Mouse (Mus musculus): ENCODE results near the gene Eno1. TPM values are rescaled to one million over a fixed set of nuclear protein-coding genes. Genes with fewer than 3 reads are reported as not detected.

Gene Eno1
- polyA plus RNA-seq, 1 experiment from 2014 or later: 1,859 TPM

DNA sequence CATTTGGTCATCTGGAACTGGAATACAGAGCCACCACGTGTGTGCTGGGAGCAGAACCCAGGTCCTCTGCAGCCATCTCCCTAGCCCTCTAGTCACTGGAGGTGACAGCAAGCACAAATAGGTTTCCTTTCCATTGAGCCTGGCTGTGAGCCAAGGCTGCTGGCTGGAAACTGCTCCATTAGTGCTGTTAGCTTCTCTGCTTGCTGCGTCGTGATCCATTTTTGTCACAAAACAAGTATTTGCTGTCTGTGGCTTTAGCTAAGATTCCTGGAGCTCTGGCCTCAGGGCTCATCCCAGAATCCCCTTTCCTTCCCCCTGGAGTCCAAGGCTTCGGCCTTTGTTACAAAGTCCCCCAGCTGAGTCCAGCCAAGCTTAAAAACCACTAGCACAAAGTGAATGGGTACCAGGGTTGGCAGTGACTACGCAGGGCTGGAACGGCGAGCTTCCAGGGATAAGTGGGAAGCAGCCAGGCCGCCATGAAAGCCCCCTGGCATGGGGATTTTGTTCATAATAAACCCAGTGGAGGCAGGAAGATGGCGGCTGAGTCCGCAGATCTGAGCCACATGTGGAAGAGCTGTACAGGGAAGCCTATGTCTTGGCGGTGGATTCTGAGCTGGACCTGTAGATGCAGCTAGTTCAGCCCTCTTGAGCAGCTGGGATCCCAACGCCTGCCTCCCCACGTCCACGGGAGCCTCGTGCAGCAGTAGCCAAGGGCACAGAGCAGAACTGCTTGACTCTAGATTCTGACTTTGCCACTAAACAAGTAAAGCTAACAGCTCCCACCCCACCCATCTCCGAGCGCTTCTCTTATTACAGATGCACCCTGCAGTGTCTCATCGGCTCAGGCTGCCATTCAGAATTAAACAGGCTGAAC, 14.3 kb downstream of the Eno1 start:
- Histone ChIP-seq H3K4me1 (ENCODE audit: control insufficient read depth in 2 of 2, insufficient read depth in 2 of 2, low read length in 2 of 2) (peaks cover 6 to 16% of the 10 kb centered on the region in 2 experiments; a peak in 3 of 4 replicates), H3K27ac (replicated peaks in 1 of 2; ENCODE audit: control insufficient read depth in 1 of 2, insufficient read depth in 1 of 2, low read depth in 2 of 2, low read length in 2 of 2) (peak overlapping the region; percentile 24 to 46; a peak in 3 of 4 replicates), H3K9me3 (ENCODE audit: control insufficient read depth, low read length) (no peaks in the 10 kb centered on the region), H3K4me3 (ENCODE audit: control insufficient read depth in 1 of 2, insufficient read depth in 1 of 2, low read depth in 1 of 2, low read length in 2 of 2) (no peak overlapping the region), H3K27me3 (ENCODE audit: control insufficient read depth, insufficient read depth, low read length) (no peaks in the 10 kb centered on the region), H3K9ac (ENCODE audit: low read length) (no peak overlapping the region), H3K36me3 (ENCODE audit: control insufficient read depth, insufficient read depth, low read length) (peaks cover 78% of the 10 kb centered on the region), H3K4me2 (ENCODE audit: low read length) (no peak overlapping the region)
- WGBS: 56% methylated on average over 18 of the region's 18 CpGs
- no peak for ATAC-seq (ENCODE audit: insufficient number of reproducible peaks, insufficient read depth, low FRiP score, low read depth)

DNA sequence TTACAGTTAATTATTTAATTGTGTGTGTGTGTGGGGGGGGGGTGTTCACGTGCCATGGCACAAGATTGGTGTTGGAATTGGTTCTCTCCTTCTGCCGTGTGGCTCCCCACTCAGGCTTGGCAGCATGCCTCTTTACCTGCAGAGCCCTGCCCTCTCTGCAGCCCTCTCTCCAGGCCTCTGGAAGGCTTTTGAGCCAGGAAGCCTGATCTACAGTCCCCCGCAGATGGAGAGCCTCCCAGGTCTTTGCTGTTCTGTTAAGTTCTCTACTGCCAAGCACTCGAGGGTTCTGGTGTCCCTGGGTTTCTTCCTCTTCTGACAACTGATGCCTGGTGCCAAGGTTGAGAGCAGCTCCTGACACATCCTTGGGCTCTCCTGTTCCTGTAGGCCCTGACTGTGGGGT, 17.9 kb downstream of the Eno1 start:
- Histone ChIP-seq H3K27ac (replicated peaks in 1 of 2; ENCODE audit: control insufficient read depth in 1 of 2, insufficient read depth in 1 of 2, low read depth in 2 of 2, low read length in 2 of 2) (no peak overlapping the region), H3K4me1 (ENCODE audit: control insufficient read depth in 2 of 2, insufficient read depth in 2 of 2, low read length in 2 of 2) (peaks cover 18 to 27% of the 10 kb centered on the region in 2 experiments), H3K9ac (ENCODE audit: low read length) (no peak overlapping the region), H3K27me3 (ENCODE audit: control insufficient read depth, insufficient read depth, low read length) (no peaks in the 10 kb centered on the region), H3K9me3 (ENCODE audit: control insufficient read depth, low read length) (no peaks in the 10 kb centered on the region), H3K4me3 (ENCODE audit: control insufficient read depth in 1 of 2, insufficient read depth in 1 of 2, low read depth in 1 of 2, low read length in 2 of 2) (no peak overlapping the region), H3K4me2 (ENCODE audit: low read length) (no peak overlapping the region), H3K36me3 (ENCODE audit: control insufficient read depth, insufficient read depth, low read length) (peaks cover 46% of the 10 kb centered on the region)
- no peak for ATAC-seq (ENCODE audit: insufficient number of reproducible peaks, insufficient read depth, low FRiP score, low read depth)
- WGBS: 55% methylated on average over 4 of the region's 4 CpGs

DNA sequence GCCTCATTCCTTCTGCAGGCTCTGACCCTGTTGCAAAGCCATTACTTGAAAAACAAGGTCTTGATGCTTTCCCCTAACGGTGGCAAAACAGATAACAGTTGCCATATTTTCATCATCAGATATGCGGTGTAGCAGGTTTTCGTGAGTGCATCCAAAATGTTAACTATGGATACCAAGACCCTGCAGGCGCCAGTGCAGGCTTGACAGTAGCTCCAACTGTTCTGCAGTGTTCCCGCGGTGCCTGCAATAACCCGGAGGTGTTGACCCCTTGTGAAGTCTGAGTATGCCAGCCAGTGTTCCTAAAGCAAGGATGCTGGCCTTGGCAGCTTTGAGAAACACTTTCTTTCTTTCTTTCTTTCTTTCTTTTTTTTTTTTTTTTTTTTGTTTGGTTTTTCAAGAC, 18.7 kb downstream of the Eno1 start:
- no peak overlapping the region for H3K4me3 ChIP-seq (ENCODE audit: control insufficient read depth in 1 of 2, insufficient read depth in 1 of 2, low read depth in 1 of 2, low read length in 2 of 2)
- H3K9me3 ChIP-seq (ENCODE audit: control insufficient read depth, low read length): no peaks in the 10 kb centered on the region
- no peaks in the 10 kb centered on the region for H3K27me3 ChIP-seq (ENCODE audit: control insufficient read depth, insufficient read depth, low read length)
- H3K36me3 ChIP-seq (ENCODE audit: control insufficient read depth, insufficient read depth, low read length): peaks cover 38% of the 10 kb centered on the region
- no peak for ATAC-seq (ENCODE audit: insufficient number of reproducible peaks, insufficient read depth, low FRiP score, low read depth)
- H3K4me1 ChIP-seq (ENCODE audit: control insufficient read depth in 2 of 2, insufficient read depth in 2 of 2, low read length in 2 of 2): peaks cover 18 to 22% of the 10 kb centered on the region in 2 experiments
- H3K9ac ChIP-seq (ENCODE audit: low read length): no peak overlapping the region
- H3K4me2 ChIP-seq (ENCODE audit: low read length): no peak overlapping the region
- no peak overlapping the region for H3K27ac ChIP-seq (replicated peaks in 1 of 2; ENCODE audit: control insufficient read depth in 1 of 2, insufficient read depth in 1 of 2, low read depth in 2 of 2, low read length in 2 of 2)
- WGBS: 81% methylated on average over 7 of the region's 7 CpGs

DNA sequence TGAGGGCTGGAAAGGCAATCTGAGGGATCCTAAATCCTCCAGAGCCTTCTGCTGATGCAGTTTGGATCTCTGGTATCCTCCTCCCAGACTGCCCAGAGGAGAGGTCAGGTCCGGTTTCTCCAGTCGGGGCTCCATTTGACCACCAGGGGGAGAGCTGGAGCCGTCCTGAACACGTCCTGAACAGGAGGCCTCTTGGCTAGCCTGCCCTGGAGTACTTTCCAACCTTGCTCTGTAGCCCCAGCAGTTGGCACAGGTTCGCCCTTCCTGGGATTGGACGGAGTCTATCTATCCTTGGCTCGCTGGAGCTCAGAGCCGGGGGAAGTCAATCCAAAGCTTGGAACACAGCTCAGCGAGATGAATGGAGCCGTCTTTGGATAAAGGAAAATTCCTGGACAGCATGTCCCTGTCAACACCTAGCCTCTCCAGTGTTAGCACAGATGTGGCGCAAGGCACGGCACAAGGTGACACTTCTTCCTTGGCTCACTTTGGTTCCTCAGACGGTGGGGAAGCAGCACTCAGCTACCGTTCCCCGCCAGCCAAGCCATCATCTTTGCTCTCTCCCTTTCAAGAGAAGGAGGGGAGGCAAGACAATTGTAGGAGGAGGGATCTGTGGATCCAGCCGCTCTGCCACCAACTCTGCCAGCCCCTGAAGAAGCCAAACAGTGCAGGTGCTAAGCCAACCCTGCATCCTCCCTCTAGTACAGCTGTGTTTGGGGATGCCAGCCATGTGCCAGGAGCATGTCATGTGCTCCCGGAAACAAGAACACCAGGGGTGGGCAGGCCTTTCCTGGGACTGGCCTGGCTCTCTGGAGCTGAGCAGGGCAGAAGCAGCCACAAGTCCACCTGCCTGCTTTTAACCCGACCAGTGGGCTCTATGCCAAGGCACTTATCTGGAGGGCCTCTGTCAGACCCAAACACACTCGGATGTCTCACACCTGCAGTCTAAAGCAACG, 21.0 kb downstream of the Eno1 start:
- H3K9me3 ChIP-seq (ENCODE audit: control insufficient read depth, low read length): no peaks in the 10 kb centered on the region
- ATAC-seq (ENCODE audit: insufficient number of reproducible peaks, insufficient read depth, low FRiP score, low read depth): peak; percentile 70
- peak overlapping the region; percentile 55 to 68 for H3K27ac ChIP-seq (replicated peaks in 1 of 2; ENCODE audit: control insufficient read depth in 1 of 2, insufficient read depth in 1 of 2, low read depth in 2 of 2, low read length in 2 of 2)
- peaks cover 14 to 19% of the 10 kb centered on the region in 2 experiments for H3K4me1 ChIP-seq (ENCODE audit: control insufficient read depth in 2 of 2, insufficient read depth in 2 of 2, low read length in 2 of 2)
- H3K27me3 ChIP-seq (ENCODE audit: control insufficient read depth, insufficient read depth, low read length): no peaks in the 10 kb centered on the region
- 11% methylated on average over 20 of the region's 20 CpGs for WGBS
- peak overlapping the region; percentile 27 for H3K4me2 ChIP-seq (ENCODE audit: low read length)
- H3K36me3 ChIP-seq (ENCODE audit: control insufficient read depth, insufficient read depth, low read length): peaks cover 19% of the 10 kb centered on the region
- H3K9ac ChIP-seq (ENCODE audit: low read length): peak overlapping the region; percentile 50
- no peak overlapping the region for H3K4me3 ChIP-seq (ENCODE audit: control insufficient read depth in 1 of 2, insufficient read depth in 1 of 2, low read depth in 1 of 2, low read length in 2 of 2)

DNA sequence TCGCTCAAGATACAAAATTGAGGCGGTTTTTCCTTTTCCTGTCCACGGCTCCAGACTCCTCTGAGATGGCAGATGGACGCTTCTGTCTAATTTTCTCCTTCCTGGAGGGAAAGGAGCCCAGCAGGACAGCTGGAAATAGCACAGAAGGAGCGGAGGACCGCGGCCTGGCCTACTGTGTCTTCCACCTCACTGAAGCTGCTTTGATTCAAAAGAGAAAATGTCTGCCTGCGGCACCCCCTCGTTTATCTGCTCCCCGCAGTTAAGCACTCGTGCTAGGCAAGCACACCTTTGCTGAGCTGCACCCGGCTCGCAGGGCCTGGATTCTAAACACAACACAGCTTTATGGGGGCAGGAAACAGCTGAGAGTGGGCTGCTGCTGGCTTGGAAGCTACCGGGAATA, 21.9 kb downstream of the Eno1 start:
- Histone ChIP-seq H3K36me3 (ENCODE audit: control insufficient read depth, insufficient read depth, low read length) (peaks cover 12% of the 10 kb centered on the region; the same call in 1 of the 2 replicates), H3K4me1 (ENCODE audit: control insufficient read depth in 2 of 2, insufficient read depth in 2 of 2, low read length in 2 of 2) (peaks cover 14 to 19% of the 10 kb centered on the region in 2 experiments), H3K27ac (replicated peaks in 1 of 2; ENCODE audit: control insufficient read depth in 1 of 2, insufficient read depth in 1 of 2, low read depth in 2 of 2, low read length in 2 of 2) (peak overlapping the region; percentile 55 to 68), H3K27me3 (ENCODE audit: control insufficient read depth, insufficient read depth, low read length) (no peaks in the 10 kb centered on the region), H3K9ac (ENCODE audit: low read length) (peak overlapping the region; percentile 50), H3K4me3 (ENCODE audit: control insufficient read depth in 1 of 2, insufficient read depth in 1 of 2, low read depth in 1 of 2, low read length in 2 of 2) (no peak overlapping the region), H3K9me3 (ENCODE audit: control insufficient read depth, low read length) (no peaks in the 10 kb centered on the region), H3K4me2 (ENCODE audit: low read length) (peak overlapping the region; percentile 27)
- ATAC-seq (ENCODE audit: insufficient number of reproducible peaks, insufficient read depth, low FRiP score, low read depth): no peak
- 61% methylated on average over 14 of the region's 14 CpGs for WGBS

DNA sequence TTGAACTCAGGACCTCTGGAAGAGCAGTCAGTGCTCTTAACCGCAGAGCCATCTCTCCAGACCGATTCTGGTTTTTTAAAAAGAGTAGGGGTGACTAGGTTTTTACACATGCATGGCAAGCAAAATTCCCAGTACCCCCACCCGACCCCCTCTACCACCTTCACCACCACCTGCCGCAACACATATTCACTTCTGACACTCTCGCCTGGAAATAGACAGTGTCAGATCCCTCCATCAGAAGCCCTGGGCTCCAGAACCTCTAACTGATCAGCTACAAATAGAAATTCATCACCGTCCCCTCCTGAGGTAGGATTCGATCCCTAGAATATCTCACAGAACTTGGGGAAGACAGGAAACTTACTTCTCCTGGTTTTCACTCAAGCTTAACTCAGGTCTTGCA, 23.1 kb downstream of the Eno1 start:
- WGBS: 92% methylated on average over 7 of the region's 7 CpGs
- no peak overlapping the region for H3K4me3 ChIP-seq (ENCODE audit: control insufficient read depth in 1 of 2, insufficient read depth in 1 of 2, low read depth in 1 of 2, low read length in 2 of 2)
- H3K36me3 ChIP-seq (ENCODE audit: control insufficient read depth, insufficient read depth, low read length): peaks cover 11% of the 10 kb centered on the region; the same call in 1 of the 2 replicates
- no peak for ATAC-seq (ENCODE audit: insufficient number of reproducible peaks, insufficient read depth, low FRiP score, low read depth)
- peaks cover 14 to 19% of the 10 kb centered on the region in 2 experiments for H3K4me1 ChIP-seq (ENCODE audit: control insufficient read depth in 2 of 2, insufficient read depth in 2 of 2, low read length in 2 of 2)
- H3K27me3 ChIP-seq (ENCODE audit: control insufficient read depth, insufficient read depth, low read length): no peaks in the 10 kb centered on the region
- no peak overlapping the region for H3K4me2 ChIP-seq (ENCODE audit: low read length)
- no peaks in the 10 kb centered on the region for H3K9me3 ChIP-seq (ENCODE audit: control insufficient read depth, low read length)
- no peak overlapping the region for H3K27ac ChIP-seq (replicated peaks in 1 of 2; ENCODE audit: control insufficient read depth in 1 of 2, insufficient read depth in 1 of 2, low read depth in 2 of 2, low read length in 2 of 2)
- no peak overlapping the region for H3K9ac ChIP-seq (ENCODE audit: low read length)

DNA sequence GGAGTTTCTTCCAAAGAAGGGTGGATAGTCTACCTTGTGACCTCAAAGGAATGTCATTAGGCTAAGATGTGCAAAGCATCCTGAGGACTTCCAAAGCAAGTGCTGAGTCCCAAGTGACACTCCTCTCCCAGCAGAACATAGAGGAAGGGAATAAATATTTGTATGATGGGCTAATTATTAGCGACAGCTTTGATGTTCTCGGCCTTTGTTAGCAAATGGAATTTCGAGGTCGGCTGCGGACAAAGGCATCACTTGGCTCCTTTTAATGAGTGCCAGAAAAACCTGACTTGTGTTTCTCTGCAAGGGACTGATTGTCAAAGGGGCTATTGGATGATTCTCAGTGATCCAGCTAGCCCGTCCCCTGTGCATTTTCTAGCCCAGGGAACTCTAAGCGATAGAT, 23.6 kb downstream of the Eno1 start:
- Histone ChIP-seq H3K4me1 (ENCODE audit: control insufficient read depth in 2 of 2, insufficient read depth in 2 of 2, low read length in 2 of 2) (peaks cover 14 to 19% of the 10 kb centered on the region in 2 experiments), H3K9ac (ENCODE audit: low read length) (no peak overlapping the region), H3K27me3 (ENCODE audit: control insufficient read depth, insufficient read depth, low read length) (no peaks in the 10 kb centered on the region), H3K36me3 (ENCODE audit: control insufficient read depth, insufficient read depth, low read length) (peaks cover 6% of the 10 kb centered on the region; the same call in 1 of the 2 replicates), H3K27ac (replicated peaks in 1 of 2; ENCODE audit: control insufficient read depth in 1 of 2, insufficient read depth in 1 of 2, low read depth in 2 of 2, low read length in 2 of 2) (no peak overlapping the region), H3K4me2 (ENCODE audit: low read length) (no peak overlapping the region), H3K9me3 (ENCODE audit: control insufficient read depth, low read length) (no peaks in the 10 kb centered on the region), H3K4me3 (ENCODE audit: control insufficient read depth in 1 of 2, insufficient read depth in 1 of 2, low read depth in 1 of 2, low read length in 2 of 2) (no peak overlapping the region)
- ATAC-seq (ENCODE audit: insufficient number of reproducible peaks, insufficient read depth, low FRiP score, low read depth): no peak
- WGBS: 81% methylated on average over 7 of the region's 7 CpGs

Data from heart, embryonic 14.5 days (tissue).